Mouse (Mus musculus): ENCODE data around the gene Pmpca. TPM values are rescaled to one million over a fixed set of nuclear protein-coding genes. Genes with fewer than 3 reads are reported as not detected.

Pmpca gene
- polyA plus RNA-seq, 1 experiment from 2014 or later = 91.1 TPM

GRCm38 (mm10) chr2:26356678-26357077, 32.5 kb upstream of the Pmpca start:
- WGBS = 72% methylated on average over 7 of the region's 7 CpGs
- Histone ChIP-seq H3K4me1 (peaks cover 12% of the 10 kb centered on the region), H3K9me3 (no peaks in the 10 kb centered on the region), H3K36me3 (0 out of 2 replicates have a peak, but pooled peaks cover 3% of the 10 kb centered on the region), H3K4me3 (no peak overlapping the region), H3K9ac (no peak overlapping the region), H3K27me3 (no peaks in the 10 kb centered on the region), H3K4me2 (no peak overlapping the region), H3K27ac (no peak overlapping the region)
- ATAC-seq (ENCODE audit: insufficient number of reproducible peaks, low FRiP score, low TSS enrichment, low read depth) = no peak

GRCm38 (mm10) chr2:26357484-26357883, 31.7 kb upstream of the Pmpca start:
- Histone ChIP-seq H3K9ac (no peak overlapping the region), H3K36me3 (peaks cover 5% of the 10 kb centered on the region; the same call in 1 of the 2 replicates), H3K27me3 (no peaks in the 10 kb centered on the region), H3K27ac (no peak overlapping the region), H3K4me2 (no peak overlapping the region), H3K4me3 (no peak overlapping the region), H3K4me1 (peaks cover 9% of the 10 kb centered on the region), H3K9me3 (no peaks in the 10 kb centered on the region)
- ATAC-seq (ENCODE audit: insufficient number of reproducible peaks, low FRiP score, low TSS enrichment, low read depth) = no peak
- WGBS = 55% methylated on average over 15 of the region's 15 CpGs

GRCm38 (mm10) chr2:26358667-26359320, 30.3 kb upstream of the Pmpca start:
- no peak overlapping the region for H3K4me3 ChIP-seq
- 81% methylated on average over 13 of the region's 13 CpGs for WGBS
- no peak for ATAC-seq (ENCODE audit: insufficient number of reproducible peaks, low FRiP score, low TSS enrichment, low read depth)
- no peak overlapping the region for H3K27ac ChIP-seq
- no peaks in the 10 kb centered on the region for H3K4me1 ChIP-seq
- no peak overlapping the region for H3K9ac ChIP-seq
- H3K9me3 ChIP-seq = no peaks in the 10 kb centered on the region
- no peak overlapping the region for H3K4me2 ChIP-seq
- no peaks in the 10 kb centered on the region for H3K27me3 ChIP-seq
- peaks cover 18% of the 10 kb centered on the region for H3K36me3 ChIP-seq

- ATAC-seq (ENCODE audit: insufficient number of reproducible peaks, low FRiP score, low TSS enrichment, low read depth) = no peak
- 84% methylated on average over 6 of the region's 6 CpGs for WGBS
- Histone ChIP-seq H3K9ac (no peak overlapping the region), H3K4me2 (no peak overlapping the region), H3K4me3 (no peak overlapping the region), H3K4me1 (peaks cover 7% of the 10 kb centered on the region), H3K27ac (no peak overlapping the region), H3K36me3 (peaks cover 30% of the 10 kb centered on the region), H3K9me3 (no peaks in the 10 kb centered on the region), H3K27me3 (no peaks in the 10 kb centered on the region)
These were observed 29.2 kb upstream of the Pmpca start for GRCm38 (mm10) chr2:26359983-26360382.

- H3K36me3 ChIP-seq = peaks cover 38% of the 10 kb centered on the region
- H3K4me2 ChIP-seq = no peak within 1 kb of the TSS
- H3K27me3 ChIP-seq = no peaks in the 10 kb centered on the region
- WGBS = 46% methylated on average over 3 of the region's 3 CpGs
- H3K4me3 ChIP-seq = no peak within 1 kb of the TSS
- ATAC-seq (ENCODE audit: insufficient number of reproducible peaks, low FRiP score, low TSS enrichment, low read depth) = no peak
- no peak within 1 kb of the TSS for H3K27ac ChIP-seq
- no peaks in the 10 kb centered on the region for H3K9me3 ChIP-seq
- H3K9ac ChIP-seq = no peak within 1 kb of the TSS
- peaks cover 12% of the 10 kb centered on the region for H3K4me1 ChIP-seq
These were observed 28.4 kb upstream of the Pmpca start, which contains the start of gene Card9 for GRCm38 (mm10) chr2:26360772-26361171. Gene Card9 (minus strand): TSS chr2:26360918.

- no peak for ATAC-seq (ENCODE audit: insufficient number of reproducible peaks, low FRiP score, low TSS enrichment, low read depth)
- Histone ChIP-seq H3K36me3 (peaks cover 60% of the 10 kb centered on the region), H3K27me3 (no peaks in the 10 kb centered on the region), H3K9ac (no peak overlapping the region), H3K4me1 (peaks cover 12% of the 10 kb centered on the region), H3K27ac (no peak overlapping the region), H3K4me2 (no peak overlapping the region), H3K4me3 (no peak overlapping the region), H3K9me3 (no peaks in the 10 kb centered on the region)
- 80% methylated on average over 5 of the region's 5 CpGs for WGBS
These were observed 26.1 kb upstream of the Pmpca start for GRCm38 (mm10) chr2:26362991-26363390.

- 81% methylated on average over 5 of the region's 5 CpGs for WGBS
- H3K27me3 ChIP-seq = no peaks in the 10 kb centered on the region
- H3K9ac ChIP-seq = no peak overlapping the region
- H3K4me2 ChIP-seq = no peak overlapping the region
- no peak overlapping the region for H3K4me3 ChIP-seq
- H3K27ac ChIP-seq = no peak overlapping the region
- peaks cover 65% of the 10 kb centered on the region for H3K36me3 ChIP-seq
- peaks cover 12% of the 10 kb centered on the region for H3K4me1 ChIP-seq
- ATAC-seq (ENCODE audit: insufficient number of reproducible peaks, low FRiP score, low TSS enrichment, low read depth) = no peak
- no peaks in the 10 kb centered on the region for H3K9me3 ChIP-seq
These were observed 25.7 kb upstream of the Pmpca start for GRCm38 (mm10) chr2:26363481-26363880.

- Histone ChIP-seq H3K36me3 (peaks cover 79% of the 10 kb centered on the region), H3K9ac (no peak overlapping the region), H3K27me3 (no peaks in the 10 kb centered on the region), H3K4me3 (no peak overlapping the region), H3K4me2 (no peak overlapping the region), H3K9me3 (no peaks in the 10 kb centered on the region), H3K27ac (peak overlapping the region; percentile 38), H3K4me1 (peaks cover 12% of the 10 kb centered on the region)
- whole genome bisulfite sequencing = 63% methylated on average over 10 of the region's 10 CpGs
- no peak for ATAC-seq (ENCODE audit: insufficient number of reproducible peaks, low FRiP score, low TSS enrichment, low read depth)
These were observed 24.2 kb upstream of the Pmpca start for GRCm38 (mm10) chr2:26364738-26365465.

- peaks cover 12% of the 10 kb centered on the region for H3K4me1 ChIP-seq
- H3K4me3 ChIP-seq = no peak overlapping the region
- no peak overlapping the region for H3K27ac ChIP-seq
- no peak for ATAC-seq (ENCODE audit: insufficient number of reproducible peaks, low FRiP score, low TSS enrichment, low read depth)
- no peak overlapping the region for H3K4me2 ChIP-seq
- 88% methylated on average over 6 of the region's 6 CpGs for WGBS
- no peaks in the 10 kb centered on the region for H3K9me3 ChIP-seq
- peaks cover 97% of the 10 kb centered on the region for H3K36me3 ChIP-seq
- no peaks in the 10 kb centered on the region for H3K27me3 ChIP-seq
- H3K9ac ChIP-seq = no peak overlapping the region
These were observed 21.2 kb upstream of the Pmpca start for GRCm38 (mm10) chr2:26367911-26368310.

GRCm38 (mm10) chr2:26368572-26368971, 20.6 kb upstream of the Pmpca start:
- no peak for ATAC-seq (ENCODE audit: insufficient number of reproducible peaks, low FRiP score, low TSS enrichment, low read depth)
- Histone ChIP-seq H3K4me1 (peaks cover 12% of the 10 kb centered on the region), H3K4me2 (no peak overlapping the region), H3K27me3 (no peaks in the 10 kb centered on the region), H3K4me3 (no peak overlapping the region), H3K9me3 (no peaks in the 10 kb centered on the region), H3K36me3 (peaks cover 97% of the 10 kb centered on the region), H3K27ac (no peak overlapping the region), H3K9ac (no peak overlapping the region)
- 70% methylated on average over 1 of the region's 1 CpGs for WGBS

GRCm38 (mm10) chr2:26372396-26372795, 16.7 kb upstream of the Pmpca start:
- no peaks in the 10 kb centered on the region for H3K9me3 ChIP-seq
- ATAC-seq (ENCODE audit: insufficient number of reproducible peaks, low FRiP score, low TSS enrichment, low read depth) = no peak
- H3K4me3 ChIP-seq = no peak overlapping the region
- no peaks in the 10 kb centered on the region for H3K4me1 ChIP-seq
- no peaks in the 10 kb centered on the region for H3K27me3 ChIP-seq
- no peak overlapping the region for H3K27ac ChIP-seq
- H3K36me3 ChIP-seq = peaks cover 96% of the 10 kb centered on the region
- H3K9ac ChIP-seq = no peak overlapping the region
- WGBS = 94% methylated on average over 8 of the region's 8 CpGs
- H3K4me2 ChIP-seq = no peak overlapping the region

- H3K9me3 ChIP-seq = no peaks in the 10 kb centered on the region
- WGBS = under 1% methylated on average over 38 of the region's 38 CpGs
- H3K9ac ChIP-seq = peak within 1 kb of the TSS; percentile 77
- H3K4me3 ChIP-seq = peak within 1 kb of the TSS; percentile 81
- peak within 1 kb of the TSS; percentile 75 for H3K27ac ChIP-seq
- peak within 1 kb of the TSS; percentile 84 for H3K4me2 ChIP-seq
- H3K27me3 ChIP-seq = no peaks in the 10 kb centered on the region
- peaks cover 9% of the 10 kb centered on the region; the same call in 1 of the 2 replicates for H3K4me1 ChIP-seq
- peak; percentile 79; the same call in 1 of the 2 replicates for ATAC-seq (ENCODE audit: insufficient number of reproducible peaks, low FRiP score, low TSS enrichment, low read depth)
- H3K36me3 ChIP-seq = peaks cover 71% of the 10 kb centered on the region
These were observed 8.9 kb upstream of the Pmpca start, which contains the start of gene Snapc4 for GRCm38 (mm10) chr2:26380131-26380771. Gene Snapc4 (minus strand): TSS chr2:26380653.
